Mouse (Mus musculus): Measurements from ENCODE around the gene Ppbp.
"Not testable (repeated sequence)": the region's sequence is repeated elsewhere in the genome, so short reads cannot be mapped to it uniquely, and the experiment has no call there.

Ppbp gene

DNA sequence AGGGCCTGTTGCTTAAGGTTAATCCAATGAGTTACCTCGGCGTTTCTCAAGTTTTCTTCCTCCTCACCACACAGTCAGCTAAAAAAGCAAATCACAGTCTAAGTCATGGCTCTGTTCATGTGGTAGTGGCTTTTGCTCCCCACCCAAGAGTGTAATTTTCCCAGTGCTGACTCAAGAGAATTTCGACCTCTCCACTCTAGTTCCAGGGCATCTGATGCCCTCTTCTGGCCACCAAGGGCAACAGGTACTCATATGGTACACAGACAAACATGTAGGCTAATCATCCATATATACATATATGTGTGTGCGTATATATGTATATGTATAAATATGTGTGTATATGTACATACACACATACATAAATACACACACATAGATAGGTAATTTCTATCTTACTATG, 19.8 kb downstream of the Ppbp start:
- DNase-seq (ENCODE audit: low read depth, low spot score), result no peak

DNA sequence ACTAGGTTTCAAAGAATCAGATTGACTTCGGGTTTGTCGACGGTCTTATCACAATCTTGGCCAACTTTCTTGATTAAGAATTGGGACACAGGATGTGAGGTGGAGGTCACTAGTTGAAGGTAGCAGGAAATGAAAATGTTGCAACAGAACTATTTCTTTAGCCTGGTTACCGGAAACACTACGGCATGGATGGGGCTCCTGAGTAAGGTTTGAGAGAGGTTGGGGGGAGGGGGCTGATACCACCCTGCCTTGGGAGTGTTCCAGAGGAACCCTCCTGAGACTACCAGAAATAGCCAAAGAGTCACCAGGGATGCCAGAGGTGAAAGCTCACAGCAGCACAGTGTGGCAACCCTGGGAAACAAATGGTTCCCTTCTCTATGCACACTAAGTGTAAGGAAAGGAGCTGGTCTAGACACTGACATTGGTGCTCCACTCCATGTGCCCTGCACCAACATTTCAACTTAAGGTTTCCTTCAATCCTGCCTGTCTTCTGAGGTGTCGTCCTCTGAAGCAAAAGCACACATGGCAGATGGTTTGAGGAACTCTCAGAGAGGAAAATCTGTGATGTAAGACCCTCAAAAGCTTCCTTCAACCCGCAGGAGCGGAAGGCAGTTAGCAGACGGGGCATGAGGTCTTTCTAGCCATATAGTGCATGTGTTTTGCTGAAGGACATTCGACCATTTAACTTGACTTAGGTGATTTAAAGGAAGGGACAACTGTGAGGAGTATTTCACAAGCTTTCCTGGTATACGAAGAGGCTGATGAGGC, 21.2 kb downstream of the Ppbp start:
- DNase-seq (ENCODE audit: low read depth, low spot score), result no peak

DNA sequence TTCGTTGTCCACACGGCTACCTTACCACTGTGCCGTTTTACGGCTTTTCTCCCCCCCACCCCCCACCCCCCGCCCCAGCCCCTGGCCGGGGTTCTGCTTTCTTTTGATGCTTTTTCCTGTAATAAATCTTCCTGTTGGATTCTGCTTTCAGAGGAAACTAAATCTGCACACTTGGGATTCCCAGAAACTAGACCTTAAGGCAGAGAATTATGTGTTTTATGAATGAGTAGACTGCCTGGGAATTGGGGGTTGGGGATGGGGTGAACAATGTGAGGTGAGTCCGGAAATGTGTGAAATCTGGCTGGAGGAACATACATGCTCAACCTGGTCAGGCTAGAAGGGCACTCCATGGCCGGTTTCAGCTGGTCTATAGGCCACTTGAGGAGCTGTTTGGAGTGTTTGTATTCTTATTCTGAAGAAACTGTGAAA, 21.8 kb downstream of the Ppbp start:
- no peak for DNase-seq (ENCODE audit: low read depth, low spot score)

DNA sequence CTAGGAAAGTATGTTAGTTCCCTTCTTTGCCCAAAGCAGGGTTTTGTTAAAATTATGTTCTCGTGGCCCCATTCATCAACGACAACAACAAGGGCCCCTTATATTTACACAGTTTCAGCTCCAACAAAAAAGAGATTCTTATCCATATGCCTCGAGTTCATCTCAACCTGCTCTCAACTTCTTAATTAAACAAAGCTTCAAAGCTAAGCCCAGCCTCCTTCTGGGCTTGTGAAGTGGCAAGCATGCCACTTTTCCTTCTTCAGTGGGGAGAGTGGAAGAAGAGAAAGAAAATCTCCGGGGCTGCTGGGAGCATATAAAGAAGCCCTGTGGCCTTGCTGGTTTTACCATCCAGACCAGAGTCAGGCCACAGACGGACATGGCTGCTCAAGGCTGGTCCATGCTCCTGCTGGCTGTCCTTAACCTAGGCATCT, 25.9 kb downstream of the Ppbp start, which contains the start of gene Cxcl15:
Gene Cxcl15, plus strand, starts transcription at position 340 of the 431 bp plus-strand sequence.
- DNase-seq (ENCODE audit: low read depth, low spot score), result no peak

DNA sequence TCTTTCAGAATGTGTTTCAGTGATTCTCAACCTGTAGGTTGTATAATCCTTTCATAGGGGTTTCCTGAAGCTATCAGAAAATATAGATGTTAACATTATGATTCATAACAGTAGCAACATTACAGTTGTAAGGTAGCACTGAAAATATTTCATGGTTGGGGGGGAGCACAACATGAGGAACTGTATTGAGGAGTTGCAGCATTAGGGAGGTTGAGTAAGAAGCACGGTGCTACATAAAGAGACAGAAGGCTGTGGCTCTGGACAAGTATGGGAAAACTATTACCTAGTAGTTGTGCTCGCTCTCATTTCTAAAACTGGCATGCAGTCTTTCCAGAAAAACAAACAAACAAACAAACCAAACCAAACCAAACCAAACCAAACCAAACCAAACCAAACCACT, 27.1 kb downstream of the Ppbp start:
- DNase-seq (ENCODE audit: low read depth, low spot score), result not testable (repeated sequence)

DNA sequence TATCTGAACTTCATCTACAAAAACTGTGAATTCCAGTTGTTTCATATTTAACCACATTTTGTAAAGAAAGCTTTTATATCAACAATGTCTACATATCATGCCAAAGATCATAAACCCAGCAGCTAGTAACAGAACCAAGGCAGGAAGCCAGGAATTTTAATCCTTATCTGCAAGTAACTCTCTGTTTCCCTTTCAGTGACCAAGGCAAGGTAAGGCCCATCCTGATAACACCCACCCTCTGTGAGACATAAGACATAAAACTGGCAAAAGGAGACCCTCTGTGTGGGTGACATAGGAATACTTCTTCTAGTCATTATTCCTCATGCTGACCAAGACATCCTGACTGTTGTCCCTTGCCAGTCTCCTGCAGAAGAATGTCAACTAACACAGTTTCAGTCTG, 36.3 kb downstream of the Ppbp start:
- DNase-seq (ENCODE audit: low read depth, low spot score), result no peak

DNA sequence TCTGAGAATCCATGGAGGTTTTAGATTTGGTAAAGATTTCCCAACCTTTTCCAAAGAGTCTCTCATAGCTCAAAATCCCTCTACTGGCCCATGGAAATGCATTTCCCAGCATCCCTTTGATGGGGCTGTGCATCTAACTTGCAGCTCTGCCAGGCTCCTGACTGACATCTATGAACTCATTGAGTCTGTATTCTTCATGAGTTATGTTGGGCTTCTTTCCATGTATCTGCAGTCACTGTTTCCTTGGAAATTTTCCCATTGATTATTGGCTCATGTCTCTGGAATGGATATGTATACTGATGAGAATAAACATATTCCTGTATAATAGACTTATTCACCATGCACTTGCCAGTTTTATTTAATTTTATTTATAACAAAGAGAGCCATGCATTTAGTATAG, 37.7 kb downstream of the Ppbp start:
- no peak for DNase-seq (ENCODE audit: low read depth, low spot score)

DNA sequence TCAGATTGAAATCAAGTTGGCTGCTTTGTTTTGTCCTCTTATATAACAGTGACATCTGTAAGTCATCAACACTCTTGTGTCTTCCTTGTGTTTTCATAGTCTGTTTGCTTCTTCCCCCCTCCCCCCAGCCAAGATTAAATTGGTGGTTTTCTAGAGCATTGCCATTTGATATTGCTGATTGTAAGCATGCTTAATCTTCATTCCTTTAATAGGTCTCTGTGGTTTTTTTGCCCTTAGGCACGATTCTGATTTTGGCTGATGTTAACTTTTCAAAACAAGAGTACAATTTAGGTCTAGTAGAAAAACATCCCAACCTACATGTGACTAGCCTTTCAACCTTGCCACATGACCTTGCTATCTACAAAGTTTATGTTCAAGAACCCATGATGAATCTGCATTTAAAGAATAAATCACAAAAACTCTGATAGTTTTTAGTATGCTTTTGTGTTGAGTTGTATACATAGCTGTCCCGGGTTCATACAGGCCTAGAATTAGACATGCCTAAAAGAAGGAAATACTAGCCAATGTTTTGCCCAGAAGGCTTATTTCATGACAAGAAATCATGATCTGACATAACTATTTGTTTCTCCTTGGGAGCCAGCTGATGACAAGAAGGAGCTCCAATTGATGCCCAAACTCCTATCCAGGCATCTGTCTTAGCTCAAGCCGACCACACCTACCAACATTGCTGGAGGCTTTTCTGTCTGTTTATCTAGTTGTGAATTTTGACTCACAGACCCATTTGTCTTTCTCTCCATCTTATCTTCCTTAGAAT, 39.0 kb downstream of the Ppbp start:
- no peak for DNase-seq (ENCODE audit: low read depth, low spot score)
